Mouse (Mus musculus) lung, embryonic 15.5 days (tissue): ENCODE measurements around the gene Map2k3. TPM values are rescaled to one million over a fixed set of nuclear protein-coding genes. Genes with fewer than 3 reads are reported as not detected.
"Not testable (repeated sequence)": the region's sequence is repeated elsewhere in the genome, so short reads cannot be mapped to it uniquely, and the experiment has no call there.

Experiments
- ATAC-seq: fragments of 200-750 bp; cut with Nextera tagmentation; 2 replicates; pipeline ENCODE4 v1.8.0; 2017; ENCODE audit warnings: moderate number of reproducible peaks, borderline replicate concordance; ENCODE audit not compliant: low FRiP score, low TSS enrichment; ENCODE audit errors: extremely low read depth
- H3K27ac ChIP-seq: fragments of 300-500 bp; sonication (generic); 2 replicates; pipeline ENCODE4 v1.5.1; 2015; ENCODE audit warnings: moderate library complexity, mild to moderate bottlenecking, inconsistent platforms
- H3K27me3 ChIP-seq: fragments of 300-500 bp; sonication (generic); 2 replicates; pipeline ENCODE4 v1.6.1; 2015; ENCODE audit warnings: inconsistent platforms
- H3K36me3 ChIP-seq: fragments of 300-500 bp; sonication (generic); 2 replicates; pipeline ENCODE4 v1.6.1; 2015; ENCODE audit warnings: inconsistent platforms
- H3K4me1 ChIP-seq: fragments of 300-500 bp; sonication (generic); 2 replicates; pipeline ENCODE4 v1.6.1; 2015; ENCODE audit warnings: inconsistent platforms
- H3K4me2 ChIP-seq: fragments of 300-500 bp; sonication (generic); 2 replicates; pipeline ENCODE4 v1.6.1; 2015; ENCODE audit warnings: inconsistent platforms, mild to moderate bottlenecking, moderate library complexity
- H3K4me3 ChIP-seq: fragments of 300-500 bp; sonication (generic); 2 replicates; pipeline ENCODE4 v1.5.1; 2015; ENCODE audit warnings: mild to moderate bottlenecking, inconsistent platforms
- H3K9ac ChIP-seq: fragments of 300-500 bp; sonication (generic); 2 replicates; pipeline ENCODE4 v1.6.1; 2015; ENCODE audit warnings: inconsistent platforms
- H3K9me3 ChIP-seq: fragments of 300-500 bp; sonication (generic); 2 replicates; pipeline ENCODE4 v1.6.1; 2016; ENCODE audit warnings: inconsistent platforms
- WGBS: fragments of 180-500 bp; shearing (Covaris S2); methylation state at CpG from one replicate; pipeline ENCODE4 v1.1.7; 2015; 5-methylcytosine and 5-hydroxymethylcytosine counted together
- polyA plus RNA-seq: library from polyadenylated mRNA; unstranded; fragments of >200 nt; fragmentation: Nextera tagmentation; extraction: Ambion mirVana; gene quantifications from 2 replicates; pipeline ENCODE4 v1.2.1, GENCODE M21; 2015

The Map2k3 gene
- 109 and 115 TPM in 2 replicates for polyA plus RNA-seq

- peak within 1 kb of the TSS; percentile 89 for H3K4me2 ChIP-seq
- no peaks in the 10 kb centered on the region for H3K27me3 ChIP-seq
- H3K27ac ChIP-seq: peak within 1 kb of the TSS; percentile 85
- peaks cover 58% of the 10 kb centered on the region for H3K4me1 ChIP-seq
- ATAC-seq: peak; percentile 95
- WGBS: under 1% methylated on average over 59 of the region's 59 CpGs
- no peaks in the 10 kb centered on the region for H3K36me3 ChIP-seq
- H3K9ac ChIP-seq: peak within 1 kb of the TSS; percentile 91
- H3K9me3 ChIP-seq: no peaks in the 10 kb centered on the region
- H3K4me3 ChIP-seq: peak within 1 kb of the TSS; percentile 79
These were observed at the start of gene Map2k3 for GRCm38 (mm10) chr11:60931869-60932481. TSS of gene Map2k3 (plus strand) at chr11:60932033.

- WGBS: 69% methylated on average over 3 of the region's 3 CpGs
- Histone ChIP-seq H3K4me3 (no peak overlapping the region), H3K4me2 (no peak overlapping the region), H3K9ac (no peak overlapping the region), H3K27me3 (no peaks in the 10 kb centered on the region), H3K9me3 (no peaks in the 10 kb centered on the region), H3K27ac (no peak overlapping the region), H3K36me3 (no peaks in the 10 kb centered on the region; the same call in 1 of the 2 replicates), H3K4me1 (peaks cover 14% of the 10 kb centered on the region)
- ATAC-seq: no peak
These were observed 49.4 kb upstream of the Map2k3 start for GRCm38 (mm10) chr11:60882386-60882785.

- H3K27me3 ChIP-seq, ATAC-seq, H3K4me3 ChIP-seq, H3K27ac ChIP-seq, H3K9me3 ChIP-seq, H3K4me2 ChIP-seq, H3K9ac ChIP-seq, H3K4me1 ChIP-seq, H3K36me3 ChIP-seq: not testable (repeated sequence)
- 71% methylated on average over 3 of the region's 3 CpGs for WGBS
These were observed 44.8 kb upstream of the Map2k3 start for GRCm38 (mm10) chr11:60886986-60887385.

GRCm38 (mm10) chr11:60889861-60890260 is 42.0 kb upstream of the Map2k3 start:
- Histone ChIP-seq H3K27me3 (no peaks in the 10 kb centered on the region), H3K4me1 (no peaks in the 10 kb centered on the region), H3K4me3 (no peak overlapping the region), H3K9me3 (no peaks in the 10 kb centered on the region), H3K4me2 (no peak overlapping the region), H3K9ac (no peak overlapping the region), H3K36me3 (no peaks in the 10 kb centered on the region), H3K27ac (no peak overlapping the region)
- WGBS: 60% methylated on average over 2 of the region's 2 CpGs
- ATAC-seq: no peak

- no peaks in the 10 kb centered on the region for H3K36me3 ChIP-seq
- WGBS: 59% methylated on average over 6 of the region's 6 CpGs
- no peaks in the 10 kb centered on the region for H3K27me3 ChIP-seq
- no peak for ATAC-seq
- H3K4me3 ChIP-seq: no peak overlapping the region
- no peaks in the 10 kb centered on the region for H3K4me1 ChIP-seq
- no peak overlapping the region for H3K4me2 ChIP-seq
- no peaks in the 10 kb centered on the region for H3K9me3 ChIP-seq
- H3K27ac ChIP-seq: no peak overlapping the region
- no peak overlapping the region for H3K9ac ChIP-seq
These were observed 41.5 kb upstream of the Map2k3 start for GRCm38 (mm10) chr11:60890286-60890685.

GRCm38 (mm10) chr11:60890744-60891143 is 41.1 kb upstream of the Map2k3 start:
- no peaks in the 10 kb centered on the region for H3K4me1 ChIP-seq
- no peak overlapping the region for H3K4me3 ChIP-seq
- H3K4me2 ChIP-seq: no peak overlapping the region
- no peaks in the 10 kb centered on the region for H3K9me3 ChIP-seq
- no peaks in the 10 kb centered on the region for H3K27me3 ChIP-seq
- 48% methylated on average over 3 of the region's 3 CpGs for WGBS
- no peaks in the 10 kb centered on the region for H3K36me3 ChIP-seq
- no peak for ATAC-seq
- no peak overlapping the region for H3K9ac ChIP-seq
- H3K27ac ChIP-seq: no peak overlapping the region

GRCm38 (mm10) chr11:60895915-60896314 is 35.9 kb upstream of the Map2k3 start:
- Histone ChIP-seq H3K36me3 (no peaks in the 10 kb centered on the region), H3K27ac (no peak overlapping the region), H3K9ac (no peak overlapping the region), H3K4me2 (no peak overlapping the region), H3K4me3 (no peak overlapping the region), H3K4me1 (no peaks in the 10 kb centered on the region), H3K9me3 (no peaks in the 10 kb centered on the region), H3K27me3 (no peaks in the 10 kb centered on the region)
- WGBS: 23% methylated on average over 4 of the region's 4 CpGs
- ATAC-seq: peak; percentile 89

GRCm38 (mm10) chr11:60902001-60902400 is 29.8 kb upstream of the Map2k3 start:
- Histone ChIP-seq H3K4me3 (no peak overlapping the region), H3K9ac (no peak overlapping the region), H3K27ac (no peak overlapping the region), H3K36me3 (peaks cover 15% of the 10 kb centered on the region; the same call in 1 of the 2 replicates), H3K4me1 (no peaks in the 10 kb centered on the region; the same call in 1 of the 2 replicates), H3K4me2 (no peak overlapping the region), H3K9me3 (no peaks in the 10 kb centered on the region), H3K27me3 (no peaks in the 10 kb centered on the region)
- 75% methylated on average over 7 of the region's 7 CpGs for WGBS
- no peak for ATAC-seq

- Histone ChIP-seq H3K9ac (no peak overlapping the region), H3K27ac (no peak overlapping the region), H3K4me1 (no peaks in the 10 kb centered on the region; the same call in 1 of the 2 replicates), H3K36me3 (peaks cover 15% of the 10 kb centered on the region; the same call in 1 of the 2 replicates), H3K4me3 (no peak overlapping the region), H3K9me3 (no peaks in the 10 kb centered on the region), H3K27me3 (no peaks in the 10 kb centered on the region), H3K4me2 (no peak overlapping the region)
- ATAC-seq: no peak
- WGBS: 52% methylated on average over 4 of the region's 4 CpGs
These were observed 29.3 kb upstream of the Map2k3 start for GRCm38 (mm10) chr11:60902486-60902885.

GRCm38 (mm10) chr11:60903661-60904061 is 28.2 kb upstream of the Map2k3 start:
- no peak overlapping the region for H3K27ac ChIP-seq
- H3K9ac ChIP-seq: no peak overlapping the region
- no peak overlapping the region for H3K4me3 ChIP-seq
- WGBS: 84% methylated on average over 6 of the region's 6 CpGs
- no peak overlapping the region for H3K4me2 ChIP-seq
- no peaks in the 10 kb centered on the region for H3K27me3 ChIP-seq
- no peaks in the 10 kb centered on the region for H3K9me3 ChIP-seq
- H3K4me1 ChIP-seq: no peaks in the 10 kb centered on the region; the same call in 1 of the 2 replicates
- H3K36me3 ChIP-seq: peaks cover 15% of the 10 kb centered on the region; the same call in 1 of the 2 replicates
- no peak for ATAC-seq

- Histone ChIP-seq H3K4me2 (no peak overlapping the region), H3K27ac (no peak overlapping the region), H3K4me1 (no peaks in the 10 kb centered on the region; the same call in 1 of the 2 replicates), H3K27me3 (no peaks in the 10 kb centered on the region), H3K9ac (no peak overlapping the region), H3K4me3 (no peak overlapping the region), H3K36me3 (peaks cover 15% of the 10 kb centered on the region; the same call in 1 of the 2 replicates), H3K9me3 (no peaks in the 10 kb centered on the region)
- no peak for ATAC-seq
- 85% methylated on average over 10 of the region's 10 CpGs for WGBS
These were observed 26.3 kb upstream of the Map2k3 start for GRCm38 (mm10) chr11:60905407-60906120.

GRCm38 (mm10) chr11:60906449-60906848 is 25.4 kb upstream of the Map2k3 start:
- Histone ChIP-seq H3K9me3 (no peaks in the 10 kb centered on the region), H3K27me3 (no peaks in the 10 kb centered on the region), H3K36me3 (peaks cover 15% of the 10 kb centered on the region; the same call in 1 of the 2 replicates), H3K9ac (no peak overlapping the region), H3K4me1 (peaks cover 3% of the 10 kb centered on the region), H3K4me2 (no peak overlapping the region), H3K27ac (no peak overlapping the region), H3K4me3 (no peak overlapping the region)
- 80% methylated on average over 4 of the region's 4 CpGs for WGBS
- ATAC-seq: no peak
